8 mouse cellular contexts compared by ENCODE assay signal in the genomic region with DNA sequence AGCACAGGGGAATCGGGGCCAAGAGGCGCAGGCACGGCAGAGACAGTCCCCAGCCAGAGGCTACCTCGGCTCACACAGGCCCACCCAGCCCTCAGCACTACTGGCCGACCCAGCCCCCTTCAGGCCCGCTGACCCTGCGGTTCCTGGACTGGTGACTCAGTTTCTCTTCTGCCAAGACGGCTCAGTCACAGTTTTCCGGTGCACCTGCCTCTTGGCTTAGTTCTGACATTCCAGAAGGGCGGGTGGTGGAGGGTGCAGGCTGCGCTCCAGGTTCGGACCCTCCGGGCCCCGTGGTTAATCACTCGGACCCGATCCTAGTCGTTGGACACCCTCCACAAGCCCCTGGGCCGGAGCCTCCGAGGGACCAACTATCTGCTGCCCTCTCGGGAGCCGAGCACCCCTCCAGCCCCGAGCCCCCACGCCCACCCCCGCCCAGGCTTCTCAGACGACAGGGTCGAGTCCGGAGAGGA. TPM values are rescaled to one million over a fixed set of nuclear protein-coding genes. Genes with fewer than 3 reads are reported as not detected.
DNase-seq lines count a peak whose midpoint lies in the region; ATAC-seq and TF ChIP-seq lines count a peak whose summit lies in the region.

No protein-coding gene starts in this region.

- H3K27me3 ChIP-seq in erythroblast, embryonic 14.5 days (ENCODE audit: control insufficient read depth): no peaks in the 10 kb centered on the region
- H3K27me3 ChIP-seq in hindbrain, embryonic 14.5 days (ENCODE audit: control insufficient read depth, insufficient read depth, low read length): no peaks in the 10 kb centered on the region
- no peaks in the 10 kb centered on the region for H3K27me3 ChIP-seq in liver, postnatal 0 days (ENCODE audit: insufficient read depth, low read length)

- peak overlapping the region; percentile 94 for H3K27ac ChIP-seq in hindbrain, embryonic 14.5 days
- peak overlapping the region; percentile 98 for H3K27ac ChIP-seq in liver, postnatal 0 days (ENCODE audit: low read depth)

- ATAC-seq in erythroblast, adult 5-6 weeks (replicated peaks; ENCODE audit: low FRiP score, poor library complexity, severe bottlenecking): no peak
- ATAC-seq in hindbrain, embryonic 14.5 days (ENCODE audit: low FRiP score): peak; percentile 44; the same call in 1 of the 2 replicates
- ATAC-seq in liver, postnatal 0 days: no peak
- no peak for ATAC-seq in activated CD4-positive, CD25-positive, alpha-beta regulatory T cell, adult 4 months

- peak; percentile 19 to 20 for DNase-seq in urinary bladder, postnatal 36 days (ENCODE audit: low spot score in 2 of 2)
- no peak for DNase-seq in urinary bladder, adult 2 months (ENCODE audit: low spot score)
- DNase-seq in hindbrain, embryonic 14.5 days (ENCODE audit: low spot score): no peak
- no peak for DNase-seq in liver, postnatal 0 days
- no peak for DNase-seq in left cerebral cortex, postnatal 25 days (ENCODE audit: low spot score in 2 of 2)

- H3K4me3 ChIP-seq in erythroblast, embryonic 14.5 days (replicated peaks): peak overlapping the region; percentile 78
- H3K4me3 ChIP-seq in hindbrain, embryonic 14.5 days (replicated peaks; ENCODE audit: low read length): peak overlapping the region; percentile 51
- H3K4me3 ChIP-seq in liver, postnatal 0 days (ENCODE audit: low read depth, low read length): peak overlapping the region; percentile 90

- intact Hi-C loops in left cerebral cortex, postnatal 25 days (cut with DNase I): loop anchor here (2.0 to 5.0 kb wide), 2 partner anchors 46 to 77 kb away; a partner anchor contains a TSS

- under 1% methylated on average over 24 of the region's 27 CpGs for WGBS in hindbrain, embryonic 14.5 days
- 2% methylated on average over 26 of the region's 27 CpGs for WGBS in liver, postnatal 0 days (ENCODE audit: insufficient replicate concordance)

- no peak for TF ChIP-seq EP300 in liver, postnatal 0 days (IDR thresholded peaks at IDR 0.05; ENCODE audit: low read depth)

- peak overlapping the region; percentile 69 for H3K4me2 ChIP-seq in hindbrain, embryonic 14.5 days (replicated peaks)
- peak overlapping the region; percentile 98 for H3K4me2 ChIP-seq in liver, postnatal 0 days (ENCODE audit: low read depth, low read length)

- no peak for TF ChIP-seq CTCF in liver, postnatal 0 days (IDR thresholded peaks at IDR 0.05; ENCODE audit: low read depth)

- H3K9me3 ChIP-seq in erythroblast, embryonic 14.5 days (ENCODE audit: control insufficient read depth, low read length): no peaks in the 10 kb centered on the region
- no peaks in the 10 kb centered on the region for H3K9me3 ChIP-seq in hindbrain, embryonic 14.5 days (ENCODE audit: control insufficient read depth, low read length)
- no peaks in the 10 kb centered on the region for H3K9me3 ChIP-seq in liver, postnatal 0 days (ENCODE audit: low read length)

- peaks cover 43% of the 10 kb centered on the region for H3K4me1 ChIP-seq in erythroblast, embryonic 14.5 days (ENCODE audit: control insufficient read depth)
- peaks cover 15% of the 10 kb centered on the region for H3K4me1 ChIP-seq in hindbrain, embryonic 14.5 days (replicated peaks; ENCODE audit: control insufficient read depth, insufficient read depth, low read length)
- H3K4me1 ChIP-seq in liver, postnatal 0 days (ENCODE audit: insufficient read depth): peaks cover 37% of the 10 kb centered on the region

- peaks cover 34% of the 10 kb centered on the region for H3K36me3 ChIP-seq in erythroblast, embryonic 14.5 days (ENCODE audit: control insufficient read depth)
- H3K36me3 ChIP-seq in hindbrain, embryonic 14.5 days (replicated peaks; ENCODE audit: control insufficient read depth, insufficient read depth): peaks cover 31% of the 10 kb centered on the region
- H3K36me3 ChIP-seq in liver, postnatal 0 days (replicated peaks; ENCODE audit: insufficient read depth, low read length): peaks cover 16% of the 10 kb centered on the region

- peak overlapping the region; percentile 76 for H3K9ac ChIP-seq in hindbrain, embryonic 14.5 days
- peak overlapping the region; percentile 83 for H3K9ac ChIP-seq in liver, postnatal 0 days (replicated peaks)

RNA-seq across cellular contexts. Expression of a gene that starts 0.7 kb away (rescaled TPM):
- 2.3 and 2.6 TPM in 2 replicates for polyA plus RNA-seq in erythroblast, embryonic 14.5 days (2012)
- 4.0 and 7.7 TPM in 2 replicates for total RNA-seq in erythroblast, adult 5-6 weeks (2015; ENCODE audit: low replicate concordance)
- total RNA-seq in erythroblast, adult 5-6 weeks (2017; ENCODE audit: low replicate concordance): 6.6 and 19.6 TPM in 2 replicates
- 49.2 and 52.0 TPM in 2 replicates for polyA plus RNA-seq in urinary bladder, adult 2 months (2012; rRNA removed)
- 60.3 and 64.1 TPM in 2 replicates for polyA plus RNA-seq in hindbrain, embryonic 14.5 days (2014; fragmentation: Nextera tagmentation; extraction: Ambion mirVana)
- 13.5 and 13.7 TPM in 2 replicates for polyA plus RNA-seq in liver, postnatal 0 days (2015; fragmentation: Nextera tagmentation; extraction: Ambion mirVana)
- polyA plus RNA-seq in activated CD4-positive, CD25-positive, alpha-beta regulatory T cell, adult 4 months (2017; shearing (Covaris generic)): 10 to 100 TPM; 14.5 to 15.9 TPM
- 10 to 100 TPM; 74.1 to 78.9 TPM for total RNA-seq in left cerebral cortex, postnatal 25 days (2021)

RNA-seq across cellular contexts. Expression of a gene that starts 11.6 kb away (rescaled TPM):
- not detected in 2 replicates for polyA plus RNA-seq in erythroblast, embryonic 14.5 days (2012)
- not detected in 2 replicates for total RNA-seq in erythroblast, adult 5-6 weeks (2015; ENCODE audit: low replicate concordance)
- total RNA-seq in erythroblast, adult 5-6 weeks (2017; ENCODE audit: low replicate concordance): not detected in 2 replicates
- polyA plus RNA-seq in urinary bladder, adult 2 months (2012; rRNA removed): 0.22 and 0.57 TPM in 2 replicates
- 0.30 and 0.31 TPM in 2 replicates for polyA plus RNA-seq in hindbrain, embryonic 14.5 days (2014; fragmentation: Nextera tagmentation; extraction: Ambion mirVana)
- 2.2 and 34.1 TPM in 2 replicates for polyA plus RNA-seq in liver, postnatal 0 days (2015; fragmentation: Nextera tagmentation; extraction: Ambion mirVana)
- polyA plus RNA-seq in activated CD4-positive, CD25-positive, alpha-beta regulatory T cell, adult 4 months (2017; shearing (Covaris generic)): under 1 TPM in 1 of 2 experiments, not detected in 1; 0.18 TPM
- under 1 TPM; 0.32 to 0.39 TPM for total RNA-seq in left cerebral cortex, postnatal 25 days (2021)

RNA-seq across cellular contexts. Expression of a gene that starts 12.6 kb away (rescaled TPM):
- polyA plus RNA-seq in erythroblast, embryonic 14.5 days (2012): 1.8 and 3.9 TPM in 2 replicates
- 11.3 and 12.5 TPM in 2 replicates for total RNA-seq in erythroblast, adult 5-6 weeks (2015; ENCODE audit: low replicate concordance)
- 7.3 and 8.2 TPM in 2 replicates for total RNA-seq in erythroblast, adult 5-6 weeks (2017; ENCODE audit: low replicate concordance)
- polyA plus RNA-seq in urinary bladder, adult 2 months (2012; rRNA removed): 76.6 and 83.6 TPM in 2 replicates
- polyA plus RNA-seq in hindbrain, embryonic 14.5 days (2014; fragmentation: Nextera tagmentation; extraction: Ambion mirVana): 116 and 136 TPM in 2 replicates
- polyA plus RNA-seq in liver, postnatal 0 days (2015; fragmentation: Nextera tagmentation; extraction: Ambion mirVana): 57.6 and 57.7 TPM in 2 replicates
- polyA plus RNA-seq in activated CD4-positive, CD25-positive, alpha-beta regulatory T cell, adult 4 months (2017; shearing (Covaris generic)): 10 to 100 TPM; 71.2 to 78.9 TPM
- 10 to 100 TPM; 76.3 to 92.6 TPM for total RNA-seq in left cerebral cortex, postnatal 25 days (2021)

RNA-seq across cellular contexts. Expression of a gene that starts 28.7 kb away (rescaled TPM):
- 56.8 and 76.8 TPM in 2 replicates for polyA plus RNA-seq in erythroblast, embryonic 14.5 days (2012)
- 35.2 and 47.2 TPM in 2 replicates for total RNA-seq in erythroblast, adult 5-6 weeks (2015; ENCODE audit: low replicate concordance)
- total RNA-seq in erythroblast, adult 5-6 weeks (2017; ENCODE audit: low replicate concordance): 28.8 and 35.0 TPM in 2 replicates
- 59.3 and 76.0 TPM in 2 replicates for polyA plus RNA-seq in urinary bladder, adult 2 months (2012; rRNA removed)
- 72.6 and 73.7 TPM in 2 replicates for polyA plus RNA-seq in hindbrain, embryonic 14.5 days (2014; fragmentation: Nextera tagmentation; extraction: Ambion mirVana)
- polyA plus RNA-seq in liver, postnatal 0 days (2015; fragmentation: Nextera tagmentation; extraction: Ambion mirVana): 12.0 and 13.6 TPM in 2 replicates
- polyA plus RNA-seq in activated CD4-positive, CD25-positive, alpha-beta regulatory T cell, adult 4 months (2017; shearing (Covaris generic)): 10 to 100 TPM; 14.7 to 18.8 TPM
- 100 to 1,000 TPM; 114 TPM for total RNA-seq in left cerebral cortex, postnatal 25 days (2021)

RNA-seq across cellular contexts. Expression of a gene that starts 46.0 kb away (rescaled TPM):
- polyA plus RNA-seq in erythroblast, embryonic 14.5 days (2012): 0.67 and 0.68 TPM in 2 replicates
- 2.3 and 2.9 TPM in 2 replicates for total RNA-seq in erythroblast, adult 5-6 weeks (2015; ENCODE audit: low replicate concordance)
- 2.0 and 4.3 TPM in 2 replicates for total RNA-seq in erythroblast, adult 5-6 weeks (2017; ENCODE audit: low replicate concordance)
- polyA plus RNA-seq in urinary bladder, adult 2 months (2012; rRNA removed): 34.8 and 47.5 TPM in 2 replicates
- polyA plus RNA-seq in hindbrain, embryonic 14.5 days (2014; fragmentation: Nextera tagmentation; extraction: Ambion mirVana): 18.9 and 20.2 TPM in 2 replicates
- 7.1 and 7.2 TPM in 2 replicates for polyA plus RNA-seq in liver, postnatal 0 days (2015; fragmentation: Nextera tagmentation; extraction: Ambion mirVana)
- 10 to 100 TPM; 35.4 to 48.2 TPM for polyA plus RNA-seq in activated CD4-positive, CD25-positive, alpha-beta regulatory T cell, adult 4 months (2017; shearing (Covaris generic))
- 10 to 100 TPM; 10.8 to 14.4 TPM for total RNA-seq in left cerebral cortex, postnatal 25 days (2021)

Comparison
In these comparisons a context has a peak if more than half of its experiments do, and no peak if none do; other contexts are left out.
1. DNase-seq: peak in urinary bladder, postnatal 36 days (2 of 2); none in urinary bladder, adult 2 months (single experiment), hindbrain, embryonic 14.5 days (single experiment), liver, postnatal 0 days (single experiment) and left cerebral cortex, postnatal 25 days (0 of 2).
2. RNA of a gene that starts 12.6 kb away (polyA plus RNA-seq): 116 to 136 TPM in hindbrain, embryonic 14.5 days, 71.2 to 78.9 TPM in activated CD4-positive, CD25-positive, alpha-beta regulatory T cell, adult 4 months, 76.6 to 83.6 TPM in urinary bladder, adult 2 months and 57.6 to 57.7 TPM in liver, postnatal 0 days; 1.8 to 3.9 TPM in erythroblast, embryonic 14.5 days; every median in the first group is over 10 times any median in the second.
3. Peak in every context shown above with its lines, with median percentiles within 50 percentile points of each other: H3K4me3 ChIP-seq.